Mouse (Mus musculus) cerebellum, adult 2 months (tissue): Measurements from ENCODE around the gene Mgmt.

Source experiments
- CTCF ChIP-seq: fragments of 200-500 bp; IDR thresholded peaks from 2 replicates; pipeline ENCODE4 v1.5.1; 2011; ENCODE audit warnings: low read depth, mild to moderate bottlenecking, control low read depth, low read length, moderate library complexity, borderline replicate concordance; ENCODE audit not compliant: insufficient read depth
- POLR2A ChIP-seq: fragments of 200-500 bp; IDR thresholded peaks from 2 replicates; pipeline ENCODE4 v1.6.1; 2011; ENCODE audit warnings: low read length, control low read depth, borderline replicate concordance; ENCODE audit not compliant: insufficient read depth

DNA sequence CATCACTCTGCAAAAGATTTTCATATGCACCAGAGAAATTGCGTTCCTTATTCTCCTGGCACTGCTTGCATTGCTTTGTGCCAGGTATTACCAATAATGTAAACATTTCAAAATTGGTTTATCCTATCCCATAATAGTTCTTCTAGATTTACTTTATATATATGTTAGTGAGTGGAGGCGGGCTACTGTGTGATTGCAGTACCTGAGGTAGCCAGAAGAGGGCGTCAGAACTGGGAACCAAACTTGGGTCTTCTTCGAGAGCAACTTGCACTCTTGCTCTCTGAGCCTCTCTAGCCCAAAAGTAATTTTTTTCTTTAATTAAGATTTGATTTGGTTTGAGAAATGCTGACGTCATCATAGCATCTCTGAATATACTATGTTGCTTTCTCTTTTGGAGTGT is 159.9 kb downstream of the Mgmt start:
- TF ChIP-seq POLR2A (no peak), CTCF (no peak)
